Mouse (Mus musculus): ENCODE data around the gene D2hgdh.

DNA sequence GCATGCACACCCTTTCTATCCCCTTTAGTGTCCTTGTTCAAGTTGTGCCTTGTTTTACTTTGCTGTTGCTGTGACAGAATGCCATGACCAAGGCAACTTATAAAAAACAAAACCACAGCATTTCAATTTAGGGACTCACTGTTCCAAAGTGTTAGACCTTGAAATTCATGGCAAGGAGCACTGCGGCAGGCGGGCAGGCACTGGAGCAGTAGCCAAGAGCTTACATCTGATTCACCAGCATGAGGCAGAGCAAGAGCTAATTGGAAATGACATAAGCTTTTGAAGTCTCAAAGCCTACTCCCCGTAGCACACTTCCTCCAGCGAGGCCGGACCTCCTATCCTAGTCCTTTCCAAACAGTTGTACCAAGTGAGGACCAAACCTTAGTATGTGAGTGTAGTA lies 48.0 kb upstream of the D2hgdh start:
- no peak for TF ChIP-seq POLR2A (IDR thresholded peaks at IDR 0.05; ENCODE audit: extremely low read depth, insufficient read depth, low read length)
- TF ChIP-seq CTCF (IDR thresholded peaks at IDR 0.05; ENCODE audit: extremely low read depth, insufficient read depth, low read length) = no peak
